Mouse (Mus musculus): ENCODE results near the gene Nucb1.

DNA sequence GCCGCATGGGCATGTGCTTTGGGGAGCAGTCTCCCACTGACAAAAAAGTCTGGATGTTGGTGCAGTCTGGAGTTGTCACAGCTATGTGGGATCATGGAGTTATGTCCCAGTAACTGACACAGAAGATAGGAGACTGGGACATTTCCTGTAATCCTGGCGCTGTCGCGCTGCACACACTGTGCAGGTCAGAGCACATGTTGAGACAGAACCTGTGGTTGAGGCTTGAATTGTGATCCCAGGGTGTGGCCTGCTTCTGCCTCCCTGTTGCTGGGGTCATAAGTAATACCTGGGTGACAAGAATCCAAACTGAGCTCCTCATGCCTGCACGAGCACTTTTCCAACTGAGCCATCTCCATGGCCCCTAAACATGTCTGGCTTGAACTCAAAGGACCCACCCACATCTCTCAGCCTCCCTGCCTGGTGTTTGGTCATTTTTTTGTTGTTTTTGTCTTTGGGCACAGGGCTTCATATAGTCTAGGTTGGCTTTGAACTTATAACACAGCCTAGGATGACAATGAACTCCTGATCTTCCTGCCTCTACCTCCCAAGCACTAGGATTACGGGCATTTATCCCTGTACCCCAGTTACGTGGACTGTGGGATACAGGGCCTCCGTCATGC, 17.9 kb downstream of the Nucb1 start:
- TF ChIP-seq GATA1 (IDR thresholded peaks at IDR 0.05; ENCODE audit: borderline replicate concordance, low read length) (no peak), CTCF (IDR thresholded peaks at IDR 0.05; ENCODE audit: low read depth, low read length) (no peak), TAL1 (conservative IDR thresholded peaks at IDR 0.05; ENCODE audit: low read depth, low read length) (no peak), POLR2AphosphoS5 (IDR thresholded peaks at IDR 0.05; ENCODE audit: insufficient replicate concordance, low read depth, low read length) (no peak), GATA2 (IDR thresholded peaks at IDR 0.05; ENCODE audit: borderline replicate concordance, low read depth, low read length) (no peak)
